Mouse (Mus musculus) ES-Bruce4 (cell line): Measurements from ENCODE around the gene Pcare. TPM values are rescaled to one million over a fixed set of nuclear protein-coding genes. Genes with fewer than 3 reads are reported as not detected.
"Not testable (repeated sequence)": the region's sequence is repeated elsewhere in the genome, so short reads cannot be mapped to it uniquely, and the experiment has no call there.

Experiments used
- H3K27ac ChIP-seq: 2 replicates; pipeline ENCODE4 v1.5.1; 2012; ENCODE audit warnings: low read length, inconsistent platforms; ENCODE audit not compliant: insufficient read depth
- H3K27me3 ChIP-seq: 2 replicates; pipeline ENCODE4 v1.6.1; 2012; ENCODE audit warnings: mild to moderate bottlenecking, low read length, inconsistent platforms; ENCODE audit not compliant: control insufficient read depth, poor library complexity, insufficient read depth, severe bottlenecking
- H3K36me3 ChIP-seq: 2 replicates; pipeline ENCODE4 v1.6.1; 2012; ENCODE audit warnings: inconsistent platforms, mild to moderate bottlenecking, low read length, moderate library complexity; ENCODE audit not compliant: control insufficient read depth, poor library complexity, insufficient read depth, severe bottlenecking
- H3K4me1 ChIP-seq: one replicate; pipeline ENCODE4 v1.8.1; 2011; ENCODE audit warnings: low read length; ENCODE audit not compliant: control insufficient read depth, insufficient read depth
- H3K4me3 ChIP-seq: 2 replicates; pipeline ENCODE4 v1.5.1; 2011; ENCODE audit warnings: low read depth, mild to moderate bottlenecking, low read length
- H3K9ac ChIP-seq: 2 replicates; pipeline ENCODE4 v1.6.1; 2012; ENCODE audit warnings: low read depth, mild to moderate bottlenecking, inconsistent platforms; ENCODE audit not compliant: poor library complexity, severe bottlenecking
- H3K9me3 ChIP-seq: replicated peaks from 2 replicates; pipeline ENCODE4 v1.6.1; 2012; ENCODE audit warnings: mild to moderate bottlenecking, low read length, inconsistent platforms; ENCODE audit not compliant: control insufficient read depth, poor library complexity, insufficient read depth, severe bottlenecking
- CTCF ChIP-seq: IDR thresholded peaks from one replicate; pipeline ENCODE4 v1.8.1; 2011; ENCODE audit warnings: low read depth, low read length
- EP300 ChIP-seq: IDR thresholded peaks from 2 replicates; pipeline ENCODE4 v1.6.1; 2011; ENCODE audit warnings: low read depth, low read length; ENCODE audit not compliant: insufficient read depth
- POLR2A ChIP-seq: IDR thresholded peaks from one replicate; pipeline ENCODE4 v1.8.1; 2011; ENCODE audit warnings: low read length; ENCODE audit not compliant: insufficient read depth
- polyA plus RNA-seq: library from polyadenylated mRNA; stranded (reverse); fragments of >200 nt; gene quantifications from 2 replicates; pipeline ENCODE4 v1.2.4, GENCODE M21; 2011; ENCODE audit warnings: low read depth; ENCODE audit not compliant: missing spikeins, insufficient read depth, insufficient read length

The Pcare gene
- polyA plus RNA-seq, 1 experiment = not detected

DNA sequence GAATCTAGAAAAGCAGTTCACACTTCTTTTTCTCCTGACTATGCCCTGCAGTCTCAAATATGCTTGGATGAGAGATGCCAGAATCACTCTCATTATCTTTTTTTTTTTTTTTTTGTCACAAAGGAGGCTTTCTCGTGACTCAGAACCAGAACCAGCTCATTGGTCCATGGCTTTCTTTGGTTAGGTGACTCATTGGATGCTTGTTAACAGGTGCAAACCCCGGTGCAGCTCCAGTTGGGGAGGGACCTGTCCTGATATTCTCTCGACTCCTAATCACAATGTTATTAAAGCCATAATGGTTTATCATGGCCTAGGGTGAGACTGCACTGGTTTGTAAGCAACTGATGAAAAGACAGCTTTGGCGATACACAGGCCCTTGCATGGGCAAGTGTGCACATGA lies 21.5 kb upstream of the Pcare start:
- Histone ChIP-seq H3K27ac (no peak overlapping the region), H3K4me1 (no peaks in the 10 kb centered on the region), H3K36me3 (no peaks in the 10 kb centered on the region), H3K9me3 (peaks cover 5% of the 10 kb centered on the region; the same call in 1 of the 2 replicates), H3K27me3 (no peaks in the 10 kb centered on the region), H3K4me3 (no peak overlapping the region), H3K9ac (no peak overlapping the region)
- no peak for TF ChIP-seq EP300
- TF ChIP-seq CTCF = no peak
- TF ChIP-seq POLR2A = no peak

DNA sequence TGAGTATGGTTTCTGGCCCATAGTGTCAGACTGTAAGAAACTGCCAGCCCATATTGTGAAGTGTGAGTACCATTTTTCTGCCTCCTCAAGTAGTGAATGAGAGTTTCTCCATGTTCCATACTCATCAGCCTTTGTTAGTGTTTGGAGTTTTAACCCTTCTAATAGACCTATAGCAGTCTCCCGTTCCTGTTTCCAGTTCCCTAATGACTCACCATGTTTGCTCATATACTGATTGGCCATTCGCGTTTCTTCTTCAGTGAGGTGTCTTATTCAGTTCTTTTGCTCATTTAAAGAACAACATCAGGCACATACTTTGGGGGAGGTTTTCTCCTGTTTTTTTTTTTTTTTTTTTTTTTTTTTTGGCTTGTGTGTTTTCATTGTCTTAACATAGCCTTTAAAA lies 18.0 kb upstream of the Pcare start:
- H3K4me3 ChIP-seq = no peak overlapping the region
- H3K27ac ChIP-seq = no peak overlapping the region
- no peak overlapping the region for H3K9ac ChIP-seq
- no peaks in the 10 kb centered on the region for H3K9me3 ChIP-seq
- no peaks in the 10 kb centered on the region for H3K4me1 ChIP-seq
- no peak for TF ChIP-seq CTCF
- TF ChIP-seq EP300 = no peak
- no peak for TF ChIP-seq POLR2A
- no peaks in the 10 kb centered on the region for H3K36me3 ChIP-seq
- H3K27me3 ChIP-seq = no peaks in the 10 kb centered on the region

DNA sequence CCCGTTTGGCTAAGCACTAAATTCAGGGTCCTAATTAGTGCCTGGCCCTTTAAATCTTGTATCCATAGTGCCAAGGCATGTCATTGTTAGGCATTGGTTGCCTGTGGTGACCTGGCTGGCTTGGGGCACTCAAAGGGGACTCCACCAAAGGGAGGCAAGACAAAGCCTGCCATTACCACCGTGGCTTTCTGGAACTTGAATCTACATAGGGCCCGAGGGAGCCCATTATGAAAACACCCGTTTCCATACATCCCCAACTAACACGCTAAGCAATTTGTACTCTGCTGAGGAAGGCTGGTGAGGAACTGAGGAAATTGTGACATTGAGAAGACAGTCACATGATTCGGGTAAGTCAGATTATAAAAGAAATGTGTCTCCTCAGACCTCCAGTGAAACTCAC lies 16.9 kb upstream of the Pcare start:
- Histone ChIP-seq H3K27me3 (no peaks in the 10 kb centered on the region), H3K9me3 (no peaks in the 10 kb centered on the region; the same call in none of the 2 replicates), H3K9ac (no peak overlapping the region), H3K27ac (no peak overlapping the region), H3K4me1 (no peaks in the 10 kb centered on the region), H3K36me3 (no peaks in the 10 kb centered on the region), H3K4me3 (no peak overlapping the region)
- TF ChIP-seq POLR2A (no peak), CTCF (no peak)

DNA sequence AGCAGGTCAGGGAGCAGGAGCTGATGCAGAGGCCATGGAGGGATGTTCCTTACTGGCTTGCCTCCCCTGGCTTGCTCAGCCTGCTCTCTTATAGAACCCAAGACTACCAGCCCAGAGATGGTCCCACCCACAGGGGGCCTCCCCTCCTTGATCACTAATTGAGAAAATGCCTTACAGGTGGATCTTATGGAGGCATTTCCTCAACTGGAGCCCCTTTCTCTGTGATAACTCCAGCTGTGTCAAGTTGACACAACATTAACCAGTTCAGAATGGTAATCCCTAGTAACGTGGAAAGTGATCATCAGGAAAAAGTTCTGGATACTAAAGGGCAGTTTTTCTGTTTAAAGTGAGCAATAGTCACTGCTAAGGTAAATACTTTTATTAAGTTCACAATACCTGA lies 15.5 kb upstream of the Pcare start, which contains the start of gene Clip4:
Gene Clip4 (plus strand): TSS at position 301 of the 400 bp plus-strand sequence.
- H3K27ac ChIP-seq = not testable (repeated sequence)

DNA sequence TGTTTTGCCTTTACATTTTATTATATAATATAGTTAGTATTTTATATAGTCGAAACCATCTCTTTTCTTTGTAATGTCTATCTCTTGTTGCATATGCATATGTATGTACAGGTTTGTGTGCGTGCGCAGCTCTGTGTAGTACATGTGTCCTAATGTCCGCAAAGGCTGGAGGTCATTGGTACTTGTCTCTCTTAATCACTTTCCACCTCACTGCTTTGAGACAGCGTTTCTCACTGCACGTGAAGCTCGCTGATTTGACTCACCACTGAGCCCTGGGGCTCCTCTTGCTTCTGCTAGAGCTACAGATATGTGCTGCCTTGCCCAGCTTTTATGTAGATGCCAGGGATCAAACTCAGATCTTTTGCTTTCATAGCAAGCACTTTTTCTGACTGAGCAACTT lies 7.8 kb upstream of the Pcare start:
- TF ChIP-seq CTCF (no peak), EP300 (no peak), POLR2A (no peak)
- no peaks in the 10 kb centered on the region for H3K36me3 ChIP-seq
- no peak overlapping the region for H3K27ac ChIP-seq
- no peak overlapping the region for H3K9ac ChIP-seq
- H3K9me3 ChIP-seq = no peaks in the 10 kb centered on the region; the same call in none of the 2 replicates
- H3K4me1 ChIP-seq = no peaks in the 10 kb centered on the region
- H3K27me3 ChIP-seq = no peaks in the 10 kb centered on the region
- no peak overlapping the region for H3K4me3 ChIP-seq

More for the DNA sequence above, 15.5 kb upstream of the Pcare start, which contains the start of gene Clip4:
- H3K9me3 ChIP-seq, H3K27me3 ChIP-seq, H3K4me1 ChIP-seq, H3K36me3 ChIP-seq, H3K4me3 ChIP-seq, H3K9ac ChIP-seq: not testable (repeated sequence)

DNA sequence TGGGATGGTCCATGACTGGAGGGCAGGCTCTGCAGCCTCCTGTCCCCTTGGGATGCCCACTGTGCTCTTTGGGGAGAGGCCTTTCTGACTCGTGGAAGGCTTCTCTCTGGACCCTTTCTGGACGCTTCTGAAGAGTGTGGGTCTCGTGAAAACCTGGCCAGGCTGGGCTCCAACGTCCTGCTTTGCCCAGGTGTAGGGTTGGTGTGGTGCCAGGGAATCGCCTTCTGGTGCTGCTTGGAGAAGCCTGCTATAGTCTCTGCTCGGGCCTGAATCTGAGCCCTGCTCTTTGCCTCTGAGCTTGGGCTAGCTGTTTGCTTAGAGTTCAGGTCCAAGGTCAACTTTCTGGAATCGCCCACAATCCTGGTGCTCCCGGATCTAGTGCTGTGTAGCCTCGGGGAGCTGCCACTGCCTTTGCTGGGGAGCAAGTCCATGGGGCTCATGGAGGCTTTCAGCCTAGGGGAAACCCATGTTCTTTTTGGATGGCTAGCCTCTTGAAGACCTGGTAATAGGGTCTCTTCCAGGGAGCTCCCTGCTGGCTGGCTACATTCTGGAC lies 3.0 kb downstream of the Pcare start:
- H3K9me3 ChIP-seq = no peaks in the 10 kb centered on the region
- no peaks in the 10 kb centered on the region for H3K36me3 ChIP-seq
- no peak for TF ChIP-seq EP300
- no peak for TF ChIP-seq CTCF
- no peak for TF ChIP-seq POLR2A
- no peaks in the 10 kb centered on the region for H3K4me1 ChIP-seq
- no peak overlapping the region for H3K9ac ChIP-seq
- H3K4me3 ChIP-seq = no peak overlapping the region
- H3K27me3 ChIP-seq = no peaks in the 10 kb centered on the region
- H3K27ac ChIP-seq = no peak overlapping the region
